Mouse (Mus musculus) heart, embryonic 13.5 days (tissue): ENCODE data around the gene Fyco1. TPM values are rescaled to one million over a fixed set of nuclear protein-coding genes. Genes with fewer than 3 reads are reported as not detected.

Source experiments
- polyA plus RNA-seq: library from polyadenylated mRNA; unstranded; fragments of >200 nt; fragmentation: Nextera tagmentation; extraction: Ambion mirVana; gene quantifications from 2 replicates; pipeline ENCODE4 v1.2.1, GENCODE M21; 2015

The Fyco1 gene
- polyA plus RNA-seq, 1 experiment from 2014 or later, result 23.9 TPM

Other genes with a start within 250 kb of the Fyco1 start
- 0.03 and 0.11 TPM in 2 replicates for gene Slc6a20b, start 219.3 kb downstream of the Fyco1 start, polyA plus RNA-seq
- 0.10 and 0.15 TPM in 2 replicates for gene Ccr9, start 173.5 kb downstream of the Fyco1 start, polyA plus RNA-seq
- gene Slc6a20a, start 173.0 kb downstream of the Fyco1 start, polyA plus RNA-seq, result 0.10 TPM in 1 of 2 replicates, not detected in the other
- gene Lztfl1, start 134.2 kb downstream of the Fyco1 start, polyA plus RNA-seq, result 29.3 and 29.7 TPM in 2 replicates
- 0.17 and 0.23 TPM in 2 replicates for gene Cxcr6, start 45.4 kb downstream of the Fyco1 start, polyA plus RNA-seq
- not detected in 2 replicates for gene Xcr1, start 10.1 kb upstream of the Fyco1 start, polyA plus RNA-seq
- 1.2 and 1.4 TPM in 2 replicates for gene Ccr1, start 116.8 kb upstream of the Fyco1 start, polyA plus RNA-seq
- gene Ccr1l1, start 126.5 kb upstream of the Fyco1 start, polyA plus RNA-seq, result not detected in 2 replicates
- 0.04 and 0.09 TPM in 2 replicates for gene Ccr3, start 170.1 kb upstream of the Fyco1 start, polyA plus RNA-seq